Mouse (Mus musculus) thymus, postnatal 0 days (tissue): Measurements from ENCODE around the gene Gm29564. TPM values are rescaled to one million over a fixed set of nuclear protein-coding genes. Genes with fewer than 3 reads are reported as not detected.
"Not testable (repeated sequence)": the region's sequence is repeated elsewhere in the genome, so short reads cannot be mapped to it uniquely, and the experiment has no call there.

ENCODE experiments used
- DNase-seq: peaks from one replicate; pipeline ENCODE4 v3.0.0-alpha.2; 2015; ENCODE audit warnings: low spot score
- polyA plus RNA-seq: library from polyadenylated mRNA; unstranded; fragments of >200 nt; fragmentation: Nextera tagmentation; extraction: Ambion mirVana; gene quantifications from 2 replicates; pipeline ENCODE4 v1.2.1, GENCODE M21; 2015

Gene Gm29564
- polyA plus RNA-seq: not detected in 2 replicates

- not testable (repeated sequence) for DNase-seq
Measured at GRCm38 (mm10) chrY:78212693-78213092, at the start of gene Gm29564. Gene Gm29564 (plus strand): TSS chrY:78212993.

Other genes starting within 250 kb of the Gm29564 start
- not detected in 2 replicates for gene Gm20867, start 249.8 kb upstream of the Gm29564 start, polyA plus RNA-seq